Mouse (Mus musculus) bone marrow, adult 2 months (tissue): ENCODE data around the gene Psat1.

Source experiments
- CTCF ChIP-seq: fragments of 200-500 bp; IDR thresholded peaks from 2 replicates; pipeline ENCODE4 v1.5.1; 2011; ENCODE audit warnings: low read length, control low read depth; ENCODE audit not compliant: control insufficient read depth, insufficient read depth
- POLR2A ChIP-seq: fragments of 200-500 bp; IDR thresholded peaks from 2 replicates; pipeline ENCODE4 v1.6.1; 2011; ENCODE audit warnings: low read depth, mild to moderate bottlenecking, control low read depth, low read length, borderline replicate concordance; ENCODE audit not compliant: control insufficient read depth

GRCm38 (mm10) chr19:15910987-15911386, 36.1 kb downstream of the Psat1 start:
- TF ChIP-seq CTCF (no peak), POLR2A (no peak)
